Mouse (Mus musculus) midbrain, embryonic 14.5 days (tissue): ENCODE measurements around the gene Gm17374. TPM values are rescaled to one million over a fixed set of nuclear protein-coding genes. Genes with fewer than 3 reads are reported as not detected.
"Not testable (repeated sequence)": the region's sequence is repeated elsewhere in the genome, so short reads cannot be mapped to it uniquely, and the experiment has no call there.

Source experiments
- ATAC-seq: fragments of 200-750 bp; cut with Nextera tagmentation; 2 replicates; pipeline ENCODE4 v1.8.0; 2017; ENCODE audit warnings: moderate number of reproducible peaks, moderate library complexity; ENCODE audit not compliant: low FRiP score, low TSS enrichment
- DNase-seq: peaks from one replicate; pipeline ENCODE4 v3.0.0-alpha.2; 2015
- H3K27ac ChIP-seq: fragments of 300-500 bp; sonication (generic); replicated peaks from 2 replicates; pipeline ENCODE4 v1.5.1; 2014; ENCODE audit warnings: mild to moderate bottlenecking, low read depth, low read length, moderate library complexity
- H3K27me3 ChIP-seq: fragments of 300-500 bp; sonication (generic); 2 replicates; pipeline ENCODE4 v1.6.1; 2014; ENCODE audit warnings: low read length, control low read depth, mixed read lengths; ENCODE audit not compliant: control insufficient read depth, insufficient read depth
- H3K36me3 ChIP-seq: fragments of 300-500 bp; sonication (generic); 2 replicates; pipeline ENCODE4 v1.6.1; 2014; ENCODE audit warnings: low read length, control low read depth; ENCODE audit not compliant: control insufficient read depth, insufficient read depth
- H3K4me1 ChIP-seq: fragments of 300-500 bp; sonication (generic); 2 replicates; pipeline ENCODE4 v1.6.1; 2014; ENCODE audit warnings: mild to moderate bottlenecking, antibody characterized with exemption, low read length, control low read depth; ENCODE audit not compliant: control insufficient read depth, insufficient read depth
- H3K4me2 ChIP-seq: fragments of 300-500 bp; sonication (generic); 2 replicates; pipeline ENCODE4 v1.6.1; 2014; ENCODE audit warnings: mild to moderate bottlenecking, low read length, moderate library complexity
- H3K4me3 ChIP-seq: fragments of 300-500 bp; sonication (generic); replicated peaks from 2 replicates; pipeline ENCODE4 v1.5.1; 2014; ENCODE audit warnings: low read depth, low read length
- H3K9ac ChIP-seq: fragments of 300-500 bp; sonication (generic); replicated peaks from 2 replicates; pipeline ENCODE4 v1.6.1; 2014; ENCODE audit warnings: mild to moderate bottlenecking, low read length, moderate library complexity
- H3K9me3 ChIP-seq: fragments of 300-500 bp; sonication (generic); 2 replicates; pipeline ENCODE4 v1.6.1; 2016; ENCODE audit warnings: low read length, control low read depth, mixed read lengths; ENCODE audit not compliant: control insufficient read depth
- WGBS: fragments of 180-500 bp; shearing (Covaris S2); extraction: QIAGEN DNeasy Blood & Tissue Kit; methylation state at CpG from one replicate; pipeline ENCODE4 v1.1.7; 2014; 5-methylcytosine and 5-hydroxymethylcytosine counted together
- polyA plus RNA-seq: library from polyadenylated mRNA; unstranded; fragments of >200 nt; fragmentation: Nextera tagmentation; extraction: Ambion mirVana; gene quantifications from 2 replicates; pipeline ENCODE4 v1.2.1, GENCODE M21; 2014

The Gm17374 gene
- polyA plus RNA-seq, 1 experiment from 2014 or later = not detected

DNA sequence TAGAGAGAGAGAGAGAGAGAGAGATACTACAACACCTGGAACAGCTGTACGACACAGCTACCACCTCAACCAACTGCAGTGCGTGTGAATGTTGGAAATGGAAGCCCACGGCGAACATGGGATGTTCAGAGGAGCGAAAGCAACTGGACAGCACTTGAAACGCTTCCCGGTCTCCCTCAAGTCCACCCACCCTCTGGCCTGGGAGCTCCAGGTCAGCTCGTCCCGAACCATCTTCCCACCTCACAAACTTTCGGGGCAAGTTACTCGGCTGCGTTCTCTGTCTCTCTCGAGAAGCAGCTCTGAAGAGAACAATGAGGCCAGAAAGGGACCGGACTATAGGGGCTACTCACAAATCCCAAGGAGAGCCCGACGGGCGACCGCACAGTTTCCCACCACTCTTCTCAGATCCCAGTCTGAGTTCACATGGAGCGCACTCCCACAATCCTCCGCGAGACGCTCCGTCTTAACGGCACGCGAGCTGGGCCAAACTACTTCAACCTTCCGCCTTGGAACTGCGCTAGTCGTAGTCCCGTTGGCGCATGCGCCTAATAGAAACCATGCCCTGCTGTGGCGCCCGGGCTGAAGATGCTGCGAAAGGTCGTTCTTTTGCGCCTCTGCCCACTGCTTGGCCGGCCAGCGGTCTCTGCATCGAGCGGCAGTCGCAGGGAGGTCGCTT is 18.4 kb downstream of the Gm17374 start, which contains the start of the genes Esf1 and Ndufaf5:
Gene Esf1 (minus strand): TSS at position 438 of the 676 bp plus-strand sequence.
Gene Ndufaf5 (plus strand): TSS at position 523 of the 676 bp plus-strand sequence.
- peak within 1 kb of the TSS; percentile 57 for H3K4me3 ChIP-seq
- no peaks in the 10 kb centered on the region for H3K9me3 ChIP-seq
- DNase-seq (peak; percentile 99), ATAC-seq (peak; percentile 99)
- H3K27me3 ChIP-seq = no peaks in the 10 kb centered on the region
- H3K4me2 ChIP-seq = peak within 1 kb of the TSS; percentile 87
- WGBS = under 1% methylated on average over 43 of the region's 43 CpGs
- peak within 1 kb of the TSS; percentile 72 for H3K27ac ChIP-seq
- peaks cover 11% of the 10 kb centered on the region; the same call in 1 of the 2 replicates for H3K4me1 ChIP-seq
- peaks cover 26% of the 10 kb centered on the region for H3K36me3 ChIP-seq
- H3K9ac ChIP-seq = peak within 1 kb of the TSS; percentile 56

DNA sequence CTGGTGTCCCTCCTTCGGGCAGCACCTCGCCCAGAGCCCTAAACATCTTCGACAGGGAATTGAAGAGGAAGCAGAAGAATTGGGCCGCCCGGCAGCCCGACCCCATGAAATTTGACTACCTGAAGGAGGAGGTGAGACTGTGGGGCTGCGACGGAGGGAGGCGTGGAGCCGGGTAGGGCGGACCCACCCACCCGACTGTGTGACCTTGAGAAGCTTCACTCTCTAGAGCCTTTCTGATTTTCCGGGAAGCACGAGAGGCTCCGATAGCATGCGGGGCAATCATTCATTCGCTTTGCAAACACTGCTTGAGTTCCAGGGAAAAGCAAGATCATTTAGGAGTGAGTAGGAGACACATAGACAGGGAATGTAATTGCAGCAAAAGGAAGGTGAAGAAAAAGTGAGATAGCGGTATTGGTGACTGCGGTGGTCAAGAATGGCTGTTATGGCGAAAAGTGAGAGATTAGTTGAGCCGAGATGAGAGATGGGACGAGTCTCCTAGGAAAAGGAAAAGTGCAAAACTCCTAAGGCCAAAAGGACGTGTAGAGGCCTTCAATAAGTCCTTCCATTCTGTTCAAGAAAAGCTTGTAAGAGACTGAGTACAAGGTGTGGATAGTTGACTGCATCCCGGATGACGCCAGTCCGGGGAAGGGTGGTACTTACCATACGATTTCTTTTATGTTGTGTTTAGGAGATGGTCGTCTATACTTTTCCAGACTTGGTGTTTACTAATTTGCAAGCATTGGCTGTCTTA is 19.1 kb downstream of the Gm17374 start:
- H3K4me3 ChIP-seq = peak overlapping the region; percentile 57
- peak overlapping the region; percentile 56 for H3K9ac ChIP-seq
- DNase-seq (peak; percentile 57), ATAC-seq (peak; percentile 83)
- H3K27ac ChIP-seq = peak overlapping the region; percentile 72
- H3K4me2 ChIP-seq = peak overlapping the region; percentile 87
- no peaks in the 10 kb centered on the region for H3K27me3 ChIP-seq
- no peaks in the 10 kb centered on the region for H3K9me3 ChIP-seq
- WGBS = 8% methylated on average over 28 of the region's 28 CpGs
- peaks cover 26% of the 10 kb centered on the region for H3K36me3 ChIP-seq
- peaks cover 11% of the 10 kb centered on the region; the same call in 1 of the 2 replicates for H3K4me1 ChIP-seq

DNA sequence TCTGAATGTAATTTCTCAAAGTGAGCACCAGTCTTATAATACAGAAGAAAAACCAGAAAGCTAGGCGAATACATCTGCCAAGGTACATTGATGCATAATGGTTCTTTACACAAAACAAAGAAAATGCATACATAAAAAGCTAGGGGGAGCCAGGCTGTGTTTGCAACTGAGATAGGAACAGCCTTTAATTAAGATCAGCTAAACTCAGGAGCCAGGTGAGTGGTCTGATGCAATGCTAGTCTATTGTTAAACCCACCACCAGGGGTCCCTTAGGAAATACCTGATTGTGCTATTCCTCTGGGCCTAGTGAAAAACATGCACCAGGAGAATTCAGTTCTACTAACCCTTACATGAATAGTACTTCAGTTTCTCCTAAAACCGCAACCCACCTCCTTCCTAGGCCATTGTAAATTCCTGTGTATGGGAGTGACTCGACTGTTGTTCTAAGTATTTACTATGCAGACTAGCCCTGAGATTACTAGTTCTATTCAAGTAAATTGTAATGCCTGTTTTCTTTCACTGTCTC is 33.9 kb downstream of the Gm17374 start:
- not testable (repeated sequence) for H3K27me3 ChIP-seq, H3K9ac ChIP-seq, H3K9me3 ChIP-seq, ATAC-seq, H3K27ac ChIP-seq, H3K4me1 ChIP-seq, H3K4me3 ChIP-seq, H3K4me2 ChIP-seq
- H3K36me3 ChIP-seq = peaks cover 49% of the 10 kb centered on the region
- 85% methylated on average over 3 of the region's 3 CpGs for WGBS
- peak; percentile 30 for DNase-seq

DNA sequence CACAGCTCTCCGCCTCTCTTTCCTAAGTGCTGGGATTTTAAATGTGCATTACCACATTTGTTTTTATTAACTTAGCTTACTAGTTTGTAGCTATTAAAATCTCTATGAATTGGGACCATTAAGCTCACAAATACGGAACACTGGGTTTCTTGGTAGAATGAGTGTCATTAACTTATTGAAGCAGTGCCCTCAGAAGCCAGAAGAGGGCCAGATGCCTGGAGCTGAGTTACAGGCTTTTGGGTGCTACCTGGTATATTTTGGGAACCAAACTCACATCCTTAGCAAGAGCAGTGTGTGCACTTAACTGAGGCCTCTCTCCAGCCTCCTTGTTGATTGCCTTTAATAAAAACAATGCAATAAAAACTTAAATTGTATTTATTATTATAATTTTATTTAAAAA is 48.9 kb downstream of the Gm17374 start:
- no peaks in the 10 kb centered on the region for H3K4me1 ChIP-seq
- DNase-seq = peak; percentile 43
- no peak overlapping the region for H3K9ac ChIP-seq

DNA sequence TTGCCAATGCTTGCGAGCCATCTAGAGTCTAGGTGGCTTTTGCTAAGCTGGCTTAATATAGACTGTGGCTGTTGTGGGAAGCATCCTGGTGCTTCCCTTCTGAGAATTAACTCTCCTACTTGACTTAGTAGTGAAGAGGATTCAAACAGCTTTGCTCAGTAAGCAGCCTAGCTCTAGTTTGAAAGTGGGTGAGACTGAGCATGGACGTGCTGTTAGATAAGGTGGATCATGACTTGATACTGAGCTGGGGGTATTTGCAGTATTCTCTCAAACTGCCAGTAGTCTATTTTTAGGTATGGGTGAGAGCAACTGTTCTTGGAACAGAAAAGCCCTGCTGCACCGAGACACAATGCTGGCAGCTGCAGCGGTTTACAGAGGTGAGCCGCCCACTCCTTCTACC is 50.7 kb downstream of the Gm17374 start:
- 94% methylated on average over 5 of the region's 5 CpGs for WGBS
- no peaks in the 10 kb centered on the region for H3K9me3 ChIP-seq
- no peak overlapping the region for H3K4me2 ChIP-seq
- H3K27me3 ChIP-seq = no peaks in the 10 kb centered on the region
- H3K4me3 ChIP-seq = no peak overlapping the region
- peaks cover 47% of the 10 kb centered on the region for H3K36me3 ChIP-seq
- DNase-seq (no peak), ATAC-seq (no peak)
- H3K4me1 ChIP-seq = no peaks in the 10 kb centered on the region
- no peak overlapping the region for H3K27ac ChIP-seq
- H3K9ac ChIP-seq = no peak overlapping the region

More for the DNA sequence above, 48.9 kb downstream of the Gm17374 start:
- WGBS = 91% methylated on average over 2 of the region's 2 CpGs
- peaks cover 50% of the 10 kb centered on the region for H3K36me3 ChIP-seq
- no peaks in the 10 kb centered on the region for H3K27me3 ChIP-seq
- no peak overlapping the region for H3K4me2 ChIP-seq
- no peaks in the 10 kb centered on the region for H3K9me3 ChIP-seq
- no peak overlapping the region for H3K4me3 ChIP-seq
- no peak for ATAC-seq
- no peak overlapping the region for H3K27ac ChIP-seq

Other genes with a start within 250 kb of the Gm17374 start
- 17.6 and 19.8 TPM in 2 replicates for gene Tasp1, start 85.2 kb upstream of the Gm17374 start, polyA plus RNA-seq
- 15.4 and 18.5 TPM in 2 replicates for gene Esf1, start 18.5 kb downstream of the Gm17374 start, polyA plus RNA-seq
- 49.3 and 51.0 TPM in 2 replicates for gene Ndufaf5, start 18.6 kb downstream of the Gm17374 start, polyA plus RNA-seq
- gene Sel1l2, start 237.7 kb downstream of the Gm17374 start, polyA plus RNA-seq = not detected in 2 replicates
- 61.4 and 75.3 TPM in 2 replicates for gene Macrod2, start 243.3 kb downstream of the Gm17374 start, polyA plus RNA-seq